8 mouse cellular contexts compared by ENCODE assay signal in the genomic region with DNA sequence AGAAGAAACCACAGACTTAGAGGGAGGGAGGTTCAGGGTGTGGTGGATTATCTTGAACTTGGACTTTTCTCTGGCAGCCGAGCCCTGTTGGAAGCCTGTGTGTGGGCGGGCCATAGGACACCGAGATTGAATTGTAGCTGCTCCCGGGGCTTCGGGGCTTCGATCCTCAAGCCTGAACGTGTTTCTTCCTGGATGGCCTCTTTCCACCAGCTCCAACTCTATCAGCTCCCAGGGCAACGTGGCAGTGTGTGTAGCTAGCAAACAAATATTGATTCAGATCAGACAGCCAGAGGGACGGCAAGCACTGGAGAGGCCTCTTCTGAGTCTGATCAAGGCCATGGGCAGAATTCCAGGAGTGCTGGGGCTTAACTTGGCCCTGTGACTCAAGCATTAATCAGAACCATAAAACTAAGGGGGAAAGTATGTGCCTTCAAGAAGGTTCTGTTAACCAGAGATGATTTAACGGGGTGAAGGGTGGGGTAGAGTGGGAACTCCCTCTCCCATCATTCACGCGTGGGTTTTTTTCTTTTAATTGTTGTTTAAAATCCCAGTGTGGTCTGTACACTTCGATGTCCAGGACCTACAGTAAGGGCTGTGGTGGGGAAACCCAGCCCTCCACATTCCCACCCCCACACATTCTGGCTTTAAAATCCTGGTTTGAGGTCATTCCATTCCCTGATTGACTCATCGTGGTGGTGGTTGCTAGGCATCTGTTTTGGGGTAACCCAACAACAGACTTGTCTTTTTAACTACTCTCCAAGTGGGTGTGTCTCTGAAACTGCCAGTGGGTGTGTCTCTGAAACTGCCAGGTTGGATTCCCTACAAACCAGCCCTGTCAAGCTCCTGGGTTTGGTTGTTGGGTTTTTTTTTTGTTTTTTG. TPM values are rescaled to one million over a fixed set of nuclear protein-coding genes. Genes with fewer than 3 reads are reported as not detected.
DNase-seq lines count a peak whose midpoint lies in the region; ATAC-seq and TF ChIP-seq lines count a peak whose summit lies in the region.

No protein-coding gene starts in this region.

- no peak overlapping the region for H3K9ac ChIP-seq in lung, postnatal 0 days (replicated peaks; ENCODE audit: low read depth)

- TF ChIP-seq CTCF in G1E (IDR thresholded peaks at IDR 0.05; ENCODE audit: low read depth, low read length), result no peak
- no peak for TF ChIP-seq CTCF in lung, postnatal 0 days (IDR thresholded peaks at IDR 0.05)

- H3K4me2 ChIP-seq in lung, postnatal 0 days (replicated peaks; ENCODE audit: low read depth, low read length), result peak overlapping the region; percentile 67

- peak overlapping the region; percentile 25; the same call in 1 of the 2 replicates for H3K4me3 ChIP-seq in G1E (ENCODE audit: low read depth, low read length)
- no peak overlapping the region for H3K4me3 ChIP-seq in lung, postnatal 0 days (ENCODE audit: low read depth, low read length)

- ATAC-seq in G1E (ENCODE audit: extremely low read depth, insufficient number of reproducible peaks, low FRiP score, poor library complexity, severe bottlenecking), result no peak
- peak; percentile 56 for ATAC-seq in lung, postnatal 0 days

- H3K27ac ChIP-seq in lung, postnatal 0 days (ENCODE audit: low read length), result peak overlapping the region; percentile 99

- peaks cover 68% of the 10 kb centered on the region for H3K36me3 ChIP-seq in G1E (replicated peaks)
- no peaks in the 10 kb centered on the region; the same call in 1 of the 2 replicates for H3K36me3 ChIP-seq in lung, postnatal 0 days (ENCODE audit: insufficient read depth, low read length)

- H3K27me3 ChIP-seq in G1E (ENCODE audit: insufficient read depth, low read length), result peaks cover 2% of the 10 kb centered on the region; the same call in 1 of the 2 replicates
- H3K27me3 ChIP-seq in lung, postnatal 0 days (replicated peaks; ENCODE audit: insufficient read depth, low read length), result no peaks in the 10 kb centered on the region

- H3K9me3 ChIP-seq in G1E (replicated peaks), result no peaks in the 10 kb centered on the region
- no peaks in the 10 kb centered on the region for H3K9me3 ChIP-seq in lung, postnatal 0 days (ENCODE audit: low read length)

- DNase-seq in G1E (ENCODE audit: low spot score), result no peak
- DNase-seq in adrenal gland, postnatal 14 days, result peak; percentile 94
- DNase-seq in heart, adult 8-10 months (ENCODE audit: low spot score), result peak; percentile 75
- peak; percentile 66 for DNase-seq in kidney, adult 9 months
- peak; percentile 93 for DNase-seq in lung, postnatal 0 days (ENCODE audit: low spot score)
- peak; percentile 78 for DNase-seq in urinary bladder, postnatal 25 days (ENCODE audit: low spot score)
- no peak for DNase-seq in layer of hippocampus, postnatal 10 days (ENCODE audit: low spot score in 2 of 2)
- DNase-seq in thymus, postnatal 25 days, result no peak

- TF ChIP-seq EP300 in lung, postnatal 0 days (IDR thresholded peaks at IDR 0.05), result peak; percentile 58; the same call in 1 of the 2 replicates

- WGBS in lung, postnatal 0 days, result 16% methylated on average over 14 of the region's 14 CpGs

- peaks cover 68% of the 10 kb centered on the region for H3K4me1 ChIP-seq in G1E (ENCODE audit: insufficient read depth, low read depth, low read length)
- H3K4me1 ChIP-seq in lung, postnatal 0 days (ENCODE audit: insufficient read depth, low read depth, low read length), result peaks cover 40% of the 10 kb centered on the region

RNA-seq across cellular contexts. Expression of a gene that starts 4.6 kb away (rescaled TPM):
- 19.3 and 27.3 TPM in 2 replicates for total RNA-seq in G1E (2014; fragmentation: Nextera tagmentation)
- total RNA-seq in G1E (2017), result 56.9 and 63.3 TPM in 2 replicates
- polyA plus RNA-seq in G1E (2012), result 5.6 and 7.3 TPM in 2 replicates
- 302 and 335 TPM in 2 replicates for total RNA-seq in adrenal gland, postnatal 14 days (2021)
- 10 to 100 TPM; 48.1 to 87.1 (median 65.2) TPM for total RNA-seq in heart, adult 8-10 months (2022)
- polyA plus RNA-seq in lung, postnatal 0 days (2015; fragmentation: Nextera tagmentation; extraction: Ambion mirVana), result 1,095 and 1,144 TPM in 2 replicates
- total RNA-seq in layer of hippocampus, postnatal 10 days (2021), result 10 to 100 TPM; 17.7 to 19.2 TPM

Comparison
In these comparisons a context has a peak if more than half of its experiments do, and no peak if none do; other contexts are left out.
1. DNase-seq: peak in adrenal gland, postnatal 14 days (single experiment), heart, adult 8-10 months (single experiment), kidney, adult 9 months (single experiment), lung, postnatal 0 days (single experiment) and urinary bladder, postnatal 25 days (single experiment); none in G1E (single experiment), layer of hippocampus, postnatal 10 days (0 of 2) and thymus, postnatal 25 days (single experiment).